Mouse (Mus musculus): ENCODE measurements around the gene Ppp6r2.

The Ppp6r2 gene

DNA sequence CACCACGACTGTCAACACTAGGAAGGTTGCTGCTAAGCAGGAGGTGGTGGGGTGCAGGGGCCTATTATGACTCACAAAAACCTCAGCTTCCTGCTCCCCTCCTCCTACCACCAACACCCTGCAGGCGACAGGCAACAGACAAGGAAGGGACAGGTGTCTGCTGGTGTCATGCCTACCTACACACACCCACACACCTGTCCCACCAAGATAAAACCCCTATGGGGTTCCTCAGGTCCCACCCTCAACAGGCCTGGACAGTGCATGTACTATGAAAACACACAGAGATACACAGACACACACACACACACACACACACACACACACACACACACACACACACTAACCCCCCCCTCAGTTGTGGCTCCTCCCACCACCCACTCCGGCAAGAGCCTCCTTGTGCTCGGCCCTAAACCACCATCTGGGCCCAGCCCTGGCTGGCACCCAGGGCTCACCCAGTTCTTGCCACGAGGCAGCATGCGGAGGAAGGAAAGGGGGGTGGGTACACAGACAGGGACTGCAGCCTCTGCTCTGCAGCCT lies 98.7 kb downstream of the Ppp6r2 start:
- no peak for DNase-seq (ENCODE audit: low spot score)

DNA sequence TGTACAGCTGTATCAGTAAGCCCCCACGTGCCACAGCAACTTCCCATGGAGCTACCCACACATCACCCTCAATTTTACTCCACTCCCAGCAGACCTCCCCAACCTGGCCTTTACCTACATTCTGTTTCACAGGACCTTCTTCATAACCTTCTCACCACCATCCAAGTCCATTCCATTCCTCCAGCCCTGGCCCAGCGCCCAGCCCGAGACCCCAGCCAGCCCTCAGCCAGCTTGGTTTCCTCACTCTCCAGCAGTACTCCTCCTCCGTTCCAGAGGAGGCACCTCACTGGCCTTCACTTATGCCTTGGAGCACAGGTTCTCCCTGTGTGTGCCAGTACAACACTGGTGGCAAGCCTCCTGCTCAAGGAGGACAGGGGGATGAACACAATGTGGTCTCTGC lies 102.0 kb downstream of the Ppp6r2 start:
- no peak for DNase-seq (ENCODE audit: low spot score)

DNA sequence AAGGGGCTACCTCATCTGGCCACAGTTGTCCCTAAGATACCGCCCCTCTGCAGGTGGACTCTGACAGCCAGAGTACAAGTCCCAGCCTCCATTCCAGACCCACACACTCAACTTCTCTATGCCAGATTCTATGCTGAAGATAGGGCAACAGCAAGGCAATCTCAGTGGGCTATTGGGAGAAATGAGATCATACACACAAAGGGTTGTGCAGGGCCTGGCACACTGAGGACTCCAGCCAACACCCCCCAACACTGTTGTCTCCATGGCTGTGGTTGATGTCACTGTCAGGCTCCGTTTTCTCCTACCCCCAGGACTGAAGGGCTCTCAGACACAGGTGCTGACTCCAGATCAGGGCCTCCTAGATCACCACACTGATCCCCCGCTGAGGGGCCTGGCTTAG lies 102.8 kb downstream of the Ppp6r2 start:
- DNase-seq (ENCODE audit: low spot score) = no peak

DNA sequence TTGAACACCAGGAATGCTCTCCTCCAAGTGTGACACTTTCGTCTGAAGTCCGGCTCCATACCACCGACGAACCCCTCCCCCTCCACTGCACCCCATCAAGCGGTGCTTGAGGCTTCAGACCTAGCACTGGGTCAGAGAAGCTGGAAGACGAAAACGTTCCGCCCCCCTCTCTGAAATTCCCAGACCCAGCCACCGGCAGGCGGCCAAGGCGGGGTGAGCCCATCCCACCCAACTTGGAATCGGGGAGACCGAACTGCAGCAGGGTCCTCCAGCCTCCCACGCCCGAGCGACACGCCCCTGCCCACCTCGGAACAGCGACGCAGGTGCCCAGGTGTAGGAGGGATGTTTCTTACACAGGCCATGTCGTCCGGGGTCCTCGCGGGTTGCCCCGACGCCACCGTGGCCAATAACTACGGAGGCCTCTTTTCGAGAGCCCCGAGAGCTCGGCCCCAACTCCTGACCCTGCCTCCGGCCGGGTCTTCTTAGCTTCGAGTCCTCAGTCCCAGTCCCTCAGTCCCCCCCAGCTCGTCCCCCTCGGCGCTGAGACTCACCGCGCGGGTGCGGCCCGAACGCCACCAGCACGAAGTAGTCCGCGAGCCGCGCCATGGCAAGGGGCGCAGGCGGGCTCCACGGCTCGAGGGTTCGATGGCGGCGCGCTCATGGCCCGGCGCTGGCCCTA lies 103.3 kb downstream of the Ppp6r2 start:
- no peak for DNase-seq (ENCODE audit: low spot score)

DNA sequence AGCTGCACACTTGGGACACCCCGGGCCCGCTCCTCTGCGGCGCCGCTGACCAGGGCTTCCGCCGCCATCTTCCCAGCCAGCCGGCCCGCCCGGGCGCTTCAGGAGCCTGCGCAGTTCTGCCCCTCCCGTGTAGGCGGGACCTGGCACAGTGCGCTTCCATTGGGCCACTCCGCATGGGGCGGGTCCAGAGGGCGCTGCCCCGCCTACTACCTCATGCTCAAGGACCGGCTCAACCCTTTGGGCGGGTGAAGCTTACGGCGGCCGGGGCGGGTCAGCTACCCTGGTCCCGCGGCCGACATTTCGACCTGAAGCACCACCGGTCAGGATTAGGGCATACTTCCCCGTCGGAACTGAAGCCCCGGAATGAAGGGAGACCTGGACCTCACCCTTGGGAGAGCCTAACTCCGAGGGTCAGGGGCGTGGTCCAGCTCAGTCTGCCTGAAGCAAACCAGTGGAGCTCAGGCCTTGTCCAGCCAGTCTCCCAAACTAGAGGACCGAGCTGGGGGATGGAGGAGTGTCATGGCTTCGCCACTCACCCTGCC lies 103.9 kb downstream of the Ppp6r2 start, which contains the start of gene Sbf1:
Gene Sbf1 (minus strand): TSS at position 122 of the 542 bp plus-strand sequence.
- peak; percentile 87 for DNase-seq (ENCODE audit: low spot score)

DNA sequence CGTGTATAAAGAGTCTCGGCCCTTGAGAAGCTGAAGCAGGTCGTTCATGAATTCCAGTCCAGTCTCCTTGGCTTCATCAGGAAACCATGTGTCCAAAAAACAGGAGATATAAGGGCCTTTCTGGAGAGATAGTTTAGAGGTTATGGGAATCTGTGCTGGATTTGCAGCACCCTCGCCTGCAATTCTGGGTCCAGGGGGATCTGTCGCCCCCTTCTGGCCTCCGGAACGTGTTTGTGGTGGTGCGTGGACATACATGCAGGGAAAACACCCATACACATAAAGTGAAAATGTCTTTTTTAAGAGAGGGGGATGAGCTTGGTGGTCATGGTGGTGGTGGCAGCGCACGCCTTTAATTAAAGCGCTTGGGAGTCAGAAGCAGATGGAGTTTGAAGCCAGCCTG lies 104.8 kb downstream of the Ppp6r2 start:
- DNase-seq (ENCODE audit: low spot score) = no peak

DNA sequence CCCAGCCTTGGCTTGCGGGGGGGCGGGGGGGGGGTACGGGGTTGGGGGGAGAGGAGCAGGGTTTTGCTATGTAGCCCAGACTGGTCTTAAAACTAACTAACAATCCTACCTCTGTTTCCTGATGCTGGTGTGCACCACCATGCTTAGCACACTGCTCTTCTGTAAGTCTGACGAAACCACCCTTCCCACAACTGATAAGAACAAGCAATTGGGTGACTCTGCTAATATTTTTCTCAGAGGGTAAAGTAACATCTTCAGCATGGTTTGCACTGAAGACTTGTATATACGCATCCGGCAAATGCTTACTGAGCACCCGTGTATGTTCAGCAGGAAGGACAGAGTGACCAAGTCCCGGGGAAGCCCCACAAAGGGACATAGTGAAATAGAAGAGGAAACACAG lies 109.9 kb downstream of the Ppp6r2 start:
- no peak for DNase-seq (ENCODE audit: low spot score)

DNA sequence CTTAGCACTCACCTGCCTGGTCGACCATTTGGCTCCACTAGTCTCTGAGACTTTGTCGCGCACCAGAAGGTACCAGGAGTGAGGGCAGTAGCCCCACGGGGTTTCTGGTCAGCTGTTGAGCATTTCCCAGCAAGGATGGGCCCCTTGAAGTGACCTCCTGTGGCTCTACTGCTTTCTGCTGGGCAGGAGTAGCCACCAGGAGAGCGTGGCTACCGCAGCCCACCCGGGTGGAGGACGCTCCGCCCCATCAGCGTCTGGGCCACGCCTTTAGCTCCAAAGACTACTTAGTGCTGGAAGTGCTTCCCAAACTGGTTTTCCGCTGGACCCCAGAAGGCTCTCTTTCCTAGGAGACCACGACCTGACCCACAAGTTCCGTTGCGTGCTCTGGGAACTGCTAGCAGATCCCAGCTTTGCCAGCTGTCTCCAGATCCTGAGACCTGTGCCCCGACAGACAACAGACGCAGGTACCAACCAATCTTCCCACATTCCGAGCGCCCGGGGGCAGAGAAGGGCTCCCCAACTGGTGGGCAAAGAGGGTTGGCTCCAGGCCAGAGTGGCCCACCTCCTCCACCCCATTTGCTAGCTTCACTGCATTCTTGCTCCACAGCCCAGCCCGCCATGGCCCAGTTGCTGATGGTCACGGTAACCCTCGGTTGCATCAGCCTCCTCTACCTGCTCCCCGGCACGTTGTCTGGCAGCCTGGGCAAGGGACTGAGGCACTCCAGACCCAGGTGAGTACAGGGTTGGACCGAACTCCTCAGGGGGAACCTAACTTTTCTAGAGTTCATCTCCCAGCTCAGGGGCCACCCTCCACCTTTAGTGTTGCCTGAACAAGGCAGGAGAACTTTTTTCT lies 111.5 kb downstream of the Ppp6r2 start, which contains the start of gene Adm2:
Gene Adm2 (plus strand): TSS at position 51 of the 853 bp plus-strand sequence.
- DNase-seq (ENCODE audit: low spot score) = no peak

DNA sequence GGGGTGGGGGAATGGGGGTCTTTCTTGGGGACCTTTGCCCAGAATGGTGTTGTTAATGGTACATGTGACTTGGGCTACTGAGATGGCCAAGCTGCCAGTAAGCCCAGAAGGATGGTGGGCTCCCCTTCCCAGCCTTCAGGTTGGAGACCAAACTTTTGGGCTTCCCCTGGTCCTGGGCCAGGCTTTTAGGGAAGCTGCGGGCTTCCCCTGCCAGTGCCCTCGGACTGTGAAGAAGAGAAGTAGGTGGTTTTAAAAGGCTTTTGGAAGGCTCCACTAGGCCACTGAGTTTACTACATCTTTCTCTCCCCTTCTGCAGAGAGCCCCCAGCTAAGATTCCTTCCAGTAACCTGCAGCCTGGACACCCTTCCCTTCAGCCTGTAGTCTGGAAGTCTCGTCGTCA lies 112.3 kb downstream of the Ppp6r2 start:
- no peak for DNase-seq (ENCODE audit: low spot score)

DNA sequence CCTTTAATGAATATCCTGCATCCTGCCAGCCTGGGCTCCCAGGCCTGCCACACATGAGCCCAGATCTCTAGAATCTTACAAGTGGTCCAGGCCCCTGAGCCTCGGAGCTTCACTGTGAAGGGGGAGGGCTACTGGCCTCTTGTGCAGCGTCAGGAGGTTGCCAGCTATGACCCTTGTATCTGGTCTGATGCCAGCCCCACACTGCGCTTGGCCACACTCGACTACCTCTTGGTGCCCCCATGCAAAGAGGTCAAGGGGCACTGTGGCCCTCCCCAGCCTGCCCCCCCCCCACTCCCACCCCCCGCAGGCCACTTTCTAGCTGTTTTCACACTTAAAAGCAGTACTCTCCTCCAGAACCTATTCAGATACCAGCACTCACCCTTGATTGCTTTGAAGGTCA lies 115.1 kb downstream of the Ppp6r2 start:
- DNase-seq (ENCODE audit: low spot score) = no peak

DNA sequence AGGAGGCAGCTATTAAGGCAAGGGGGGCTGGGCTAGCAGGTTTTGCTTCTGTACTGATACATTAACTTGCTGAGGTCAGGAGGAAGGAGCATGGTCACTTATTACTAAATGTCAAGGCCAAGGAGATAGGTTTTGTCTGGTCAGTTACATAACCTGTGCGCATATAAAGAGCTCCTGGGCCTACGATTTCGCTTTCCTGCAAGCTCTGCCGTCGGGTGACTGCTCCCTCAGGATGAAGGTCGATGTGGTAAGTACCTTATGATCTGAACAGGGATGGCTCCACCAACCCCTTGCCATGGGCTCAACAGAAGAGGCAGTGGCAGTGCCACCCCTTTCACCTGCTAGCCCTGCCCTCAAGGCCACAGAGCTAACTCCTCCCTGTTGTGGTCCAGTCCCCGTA lies 122.9 kb downstream of the Ppp6r2 start, which contains the start of gene Miox:
Gene Miox (plus strand): TSS at position 128 of the 400 bp plus-strand sequence.
- DNase-seq (ENCODE audit: low spot score) = no peak

DNA sequence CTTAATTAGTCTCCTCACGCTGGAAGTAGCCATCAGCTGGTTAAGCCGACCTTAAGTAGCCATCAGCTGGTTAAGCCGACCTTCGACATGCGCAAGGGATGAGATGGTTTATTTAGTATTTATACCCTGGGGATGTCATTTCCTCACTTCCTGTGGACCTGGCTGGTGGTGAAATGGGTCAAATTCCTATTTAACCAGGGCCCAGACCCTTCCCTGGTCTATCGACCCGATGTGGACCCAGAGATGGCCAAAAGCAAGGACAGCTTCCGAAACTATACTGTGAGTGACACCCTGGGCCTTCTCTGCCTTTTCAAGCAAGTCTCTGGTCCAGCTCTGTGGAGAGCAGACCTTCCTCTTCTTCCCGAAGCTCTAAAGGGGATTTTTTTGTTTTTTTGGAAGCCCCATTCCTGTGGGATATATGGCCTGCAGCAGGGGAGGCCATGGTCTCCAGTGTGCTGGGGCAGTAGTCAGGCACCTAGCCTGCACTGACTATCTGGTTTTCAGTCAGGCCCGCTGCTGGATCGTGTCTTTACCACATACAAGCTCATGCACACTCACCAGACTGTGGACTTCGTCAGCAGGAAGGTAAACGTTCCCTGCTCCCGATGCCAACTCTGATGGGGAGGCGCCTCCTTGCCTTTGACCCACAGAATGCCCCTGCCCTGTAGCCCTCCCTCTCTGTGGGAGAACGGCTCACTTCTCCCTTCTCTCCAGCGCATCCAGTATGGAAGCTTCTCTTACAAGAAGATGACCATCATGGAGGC lies 123.6 kb downstream of the Ppp6r2 start:
- no peak for DNase-seq (ENCODE audit: low spot score)

DNA sequence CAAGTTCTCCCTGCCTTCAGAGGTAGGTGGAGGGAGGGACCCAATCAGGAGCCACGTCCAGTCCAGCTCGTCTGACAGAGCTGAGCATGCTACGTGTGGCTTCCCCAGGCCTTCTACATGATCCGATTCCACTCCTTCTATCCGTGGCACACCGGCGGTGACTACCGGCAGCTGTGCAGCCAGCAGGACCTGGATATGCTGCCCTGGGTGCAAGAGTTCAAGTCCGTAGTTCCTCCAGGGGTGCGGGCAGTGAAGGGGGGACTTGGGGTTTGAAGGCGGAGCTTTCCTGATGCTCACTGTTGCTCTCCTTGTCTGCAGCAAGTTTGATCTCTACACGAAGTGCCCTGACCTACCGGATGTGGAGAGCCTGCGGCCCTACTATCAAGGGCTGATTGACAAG lies 125.1 kb downstream of the Ppp6r2 start:
- no peak for DNase-seq (ENCODE audit: low spot score)
